Mouse (Mus musculus) heart, embryonic 13.5 days (tissue): Measurements from ENCODE around the gene Ncam1. TPM values are rescaled to one million over a fixed set of nuclear protein-coding genes. Genes with fewer than 3 reads are reported as not detected.

Experiments
- ATAC-seq: fragments of 200-750 bp; cut with Nextera tagmentation; 2 replicates; pipeline ENCODE4 v1.8.0; 2017; ENCODE audit warnings: moderate TSS enrichment; ENCODE audit not compliant: insufficient number of reproducible peaks, low FRiP score, low TSS enrichment; ENCODE audit errors: extremely low read depth
- H3K27ac ChIP-seq: fragments of 300-500 bp; sonication (generic); replicated peaks from 2 replicates; pipeline ENCODE4 v1.5.1; 2015; ENCODE audit warnings: moderate library complexity, mild to moderate bottlenecking, inconsistent platforms
- H3K27me3 ChIP-seq: fragments of 300-500 bp; sonication (generic); replicated peaks from 2 replicates; pipeline ENCODE4 v1.6.1; 2015; ENCODE audit warnings: mild to moderate bottlenecking, inconsistent platforms
- H3K36me3 ChIP-seq: fragments of 300-500 bp; sonication (generic); 2 replicates; pipeline ENCODE4 v1.6.1; 2015; ENCODE audit warnings: mild to moderate bottlenecking, inconsistent platforms
- H3K4me1 ChIP-seq: fragments of 300-500 bp; sonication (generic); 2 replicates; pipeline ENCODE4 v1.6.1; 2015; ENCODE audit warnings: inconsistent platforms
- H3K4me2 ChIP-seq: fragments of 300-500 bp; sonication (generic); 2 replicates; pipeline ENCODE4 v1.6.1; 2015; ENCODE audit warnings: inconsistent platforms, mild to moderate bottlenecking, moderate library complexity
- H3K4me3 ChIP-seq: fragments of 300-500 bp; sonication (generic); 2 replicates; pipeline ENCODE4 v1.5.1; 2015; ENCODE audit warnings: moderate library complexity, mild to moderate bottlenecking, inconsistent platforms
- H3K9ac ChIP-seq: fragments of 300-500 bp; sonication (generic); 2 replicates; pipeline ENCODE4 v1.6.1; 2015; ENCODE audit warnings: inconsistent platforms, mild to moderate bottlenecking, moderate library complexity
- H3K9me3 ChIP-seq: fragments of 300-500 bp; sonication (generic); 2 replicates; pipeline ENCODE4 v1.6.1; 2016; ENCODE audit warnings: inconsistent platforms
- WGBS: fragments of 180-500 bp; shearing (Covaris S2); methylation state at CpG from one replicate; pipeline ENCODE4 v1.1.7; 2015; ENCODE audit warnings: mixed read lengths; 5-methylcytosine and 5-hydroxymethylcytosine counted together
- polyA plus RNA-seq: library from polyadenylated mRNA; unstranded; fragments of >200 nt; fragmentation: Nextera tagmentation; extraction: Ambion mirVana; gene quantifications from 2 replicates; pipeline ENCODE4 v1.2.1, GENCODE M21; 2015

The Ncam1 gene
- polyA plus RNA-seq, 1 experiment from 2014 or later, result 74.7 TPM

- 81% methylated on average over 9 of the region's 9 CpGs for WGBS
Measured at GRCm38 (mm10) chr9:49523881-49524280, 274.8 kb downstream of the Ncam1 start.

GRCm38 (mm10) chr9:49514306-49514705 is 284.4 kb downstream of the Ncam1 start:
- no peak for ATAC-seq
- H3K36me3 ChIP-seq, result peaks cover 61% of the 10 kb centered on the region
- H3K9me3 ChIP-seq, result no peaks in the 10 kb centered on the region
- WGBS, result 64% methylated on average over 2 of the region's 2 CpGs
- H3K4me2 ChIP-seq, result no peak overlapping the region
- no peak overlapping the region for H3K9ac ChIP-seq
- H3K27me3 ChIP-seq, result no peaks in the 10 kb centered on the region
- no peak overlapping the region for H3K4me3 ChIP-seq
- no peaks in the 10 kb centered on the region for H3K4me1 ChIP-seq
- no peak overlapping the region for H3K27ac ChIP-seq

More at GRCm38 (mm10) chr9:49523881-49524280, 274.8 kb downstream of the Ncam1 start:
- no peaks in the 10 kb centered on the region for H3K9me3 ChIP-seq
- H3K27me3 ChIP-seq, result no peaks in the 10 kb centered on the region
- ATAC-seq, result no peak
- no peak overlapping the region for H3K27ac ChIP-seq
- no peak overlapping the region for H3K4me3 ChIP-seq
- H3K9ac ChIP-seq, result no peak overlapping the region
- H3K4me1 ChIP-seq, result peaks cover 7% of the 10 kb centered on the region
- peaks cover 37% of the 10 kb centered on the region for H3K36me3 ChIP-seq
- H3K4me2 ChIP-seq, result no peak overlapping the region

- ATAC-seq, result no peak
- no peaks in the 10 kb centered on the region for H3K9me3 ChIP-seq
- no peaks in the 10 kb centered on the region for H3K27me3 ChIP-seq
- WGBS, result 83% methylated on average over 4 of the region's 4 CpGs
- H3K4me3 ChIP-seq, result no peak overlapping the region
- no peaks in the 10 kb centered on the region for H3K4me1 ChIP-seq
- H3K9ac ChIP-seq, result no peak overlapping the region
- H3K4me2 ChIP-seq, result no peak overlapping the region
- H3K27ac ChIP-seq, result no peak overlapping the region
- H3K36me3 ChIP-seq, result peaks cover 65% of the 10 kb centered on the region
Measured at GRCm38 (mm10) chr9:49510666-49511065, 288.1 kb downstream of the Ncam1 start.

- peaks cover 68% of the 10 kb centered on the region for H3K36me3 ChIP-seq
Measured at GRCm38 (mm10) chr9:49509628-49510027, 289.1 kb downstream of the Ncam1 start.

GRCm38 (mm10) chr9:49509094-49509493 is 289.6 kb downstream of the Ncam1 start:
- no peak overlapping the region for H3K27ac ChIP-seq
- H3K27me3 ChIP-seq, result no peaks in the 10 kb centered on the region
- H3K36me3 ChIP-seq, result peaks cover 72% of the 10 kb centered on the region
- no peak overlapping the region for H3K4me2 ChIP-seq
- no peaks in the 10 kb centered on the region for H3K4me1 ChIP-seq
- H3K9ac ChIP-seq, result no peak overlapping the region
- no peaks in the 10 kb centered on the region for H3K9me3 ChIP-seq
- no peak overlapping the region for H3K4me3 ChIP-seq
- ATAC-seq, result no peak
- 77% methylated on average over 3 of the region's 3 CpGs for WGBS

More at GRCm38 (mm10) chr9:49509628-49510027, 289.1 kb downstream of the Ncam1 start:
- Histone ChIP-seq H3K9me3 (no peaks in the 10 kb centered on the region), H3K27me3 (no peaks in the 10 kb centered on the region), H3K4me1 (no peaks in the 10 kb centered on the region), H3K27ac (no peak overlapping the region), H3K4me2 (no peak overlapping the region), H3K9ac (no peak overlapping the region), H3K4me3 (no peak overlapping the region)
- ATAC-seq, result no peak
- WGBS, result 85% methylated on average over 8 of the region's 8 CpGs

- Histone ChIP-seq H3K27ac (no peak overlapping the region), H3K4me3 (no peak overlapping the region), H3K4me1 (no peaks in the 10 kb centered on the region), H3K9me3 (no peaks in the 10 kb centered on the region), H3K4me2 (no peak overlapping the region), H3K36me3 (peaks cover 72% of the 10 kb centered on the region), H3K27me3 (no peaks in the 10 kb centered on the region), H3K9ac (no peak overlapping the region)
- 79% methylated on average over 9 of the region's 9 CpGs for WGBS
- ATAC-seq, result no peak
Measured at GRCm38 (mm10) chr9:49507829-49508585, 290.7 kb downstream of the Ncam1 start.

- Histone ChIP-seq H3K4me1 (no peaks in the 10 kb centered on the region), H3K4me3 (no peak overlapping the region), H3K9me3 (no peaks in the 10 kb centered on the region), H3K27ac (no peak overlapping the region), H3K27me3 (no peaks in the 10 kb centered on the region), H3K4me2 (no peak overlapping the region), H3K9ac (no peak overlapping the region), H3K36me3 (peaks cover 51% of the 10 kb centered on the region)
- no peak for ATAC-seq
- WGBS, result 74% methylated on average over 5 of the region's 5 CpGs
Measured at GRCm38 (mm10) chr9:49504658-49505057, 294.1 kb downstream of the Ncam1 start.

- no peak overlapping the region for H3K9ac ChIP-seq
- peaks cover 5% of the 10 kb centered on the region; the same call in 1 of the 2 replicates for H3K4me1 ChIP-seq
- H3K9me3 ChIP-seq, result no peaks in the 10 kb centered on the region
- no peak overlapping the region for H3K27ac ChIP-seq
- H3K4me2 ChIP-seq, result no peak overlapping the region
- 85% methylated on average over 4 of the region's 4 CpGs for WGBS
- no peak for ATAC-seq
- no peak overlapping the region for H3K4me3 ChIP-seq
- no peaks in the 10 kb centered on the region for H3K27me3 ChIP-seq
- peaks cover 28% of the 10 kb centered on the region for H3K36me3 ChIP-seq
Measured at GRCm38 (mm10) chr9:49502245-49502644, 296.5 kb downstream of the Ncam1 start.

GRCm38 (mm10) chr9:49499878-49500277 is 298.8 kb downstream of the Ncam1 start:
- Histone ChIP-seq H3K4me3 (no peak overlapping the region), H3K4me2 (no peak overlapping the region), H3K27ac (no peak overlapping the region), H3K9ac (no peak overlapping the region), H3K9me3 (no peaks in the 10 kb centered on the region), H3K27me3 (no peaks in the 10 kb centered on the region), H3K4me1 (peaks cover 5% of the 10 kb centered on the region; the same call in 1 of the 2 replicates), H3K36me3 (peaks cover 5% of the 10 kb centered on the region; the same call in 1 of the 2 replicates)
- ATAC-seq, result no peak
- WGBS, result 73% methylated on average over 2 of the region's 2 CpGs

- Histone ChIP-seq H3K4me1 (peaks cover 8% of the 10 kb centered on the region), H3K9ac (no peak overlapping the region), H3K4me3 (no peak overlapping the region), H3K4me2 (no peak overlapping the region), H3K36me3 (no peaks in the 10 kb centered on the region), H3K27ac (no peak overlapping the region), H3K9me3 (no peaks in the 10 kb centered on the region), H3K27me3 (peaks cover 5% of the 10 kb centered on the region)
- 4% methylated on average over 4 of the region's 4 CpGs for WGBS
- ATAC-seq, result no peak
Measured at GRCm38 (mm10) chr9:49493979-49494649, 304.6 kb downstream of the Ncam1 start.

- Histone ChIP-seq H3K27ac (no peak overlapping the region), H3K9ac (no peak overlapping the region), H3K4me1 (peaks cover 9% of the 10 kb centered on the region), H3K36me3 (no peaks in the 10 kb centered on the region), H3K27me3 (peaks cover 5% of the 10 kb centered on the region), H3K4me2 (no peak overlapping the region), H3K4me3 (no peak overlapping the region), H3K9me3 (no peaks in the 10 kb centered on the region)
- ATAC-seq, result no peak
- 72% methylated on average over 4 of the region's 4 CpGs for WGBS
Measured at GRCm38 (mm10) chr9:49490609-49491008, 308.1 kb downstream of the Ncam1 start.
